Mouse (Mus musculus) limb, embryonic 12.5 days (tissue): ENCODE measurements at regions not wholly inside any gene's neighbourhood (a gene's known extent, or its start where the extent isn't known, plus 50 kb on each side); places are given as distances from the start of the nearest gene placed in this dataset.
"Not testable (repeated sequence)": the region's sequence is repeated elsewhere in the genome, so short reads cannot be mapped to it uniquely, and the experiment has no call there.

Experiments used
- ATAC-seq: fragments of 200-750 bp; cut with Nextera tagmentation; 2 replicates; pipeline ENCODE4 v1.8.0; 2017; ENCODE audit warnings: low read depth, moderate TSS enrichment; ENCODE audit not compliant: insufficient number of reproducible peaks, insufficient read depth, low FRiP score, low TSS enrichment
- H3K27ac ChIP-seq: fragments of 300-500 bp; sonication (generic); 2 replicates; pipeline ENCODE4 v1.5.1; 2016; ENCODE audit warnings: mild to moderate bottlenecking, moderate library complexity
- H3K27me3 ChIP-seq: fragments of 300-500 bp; sonication (generic); 2 replicates; pipeline ENCODE4 v1.6.1; 2016; ENCODE audit warnings: mild to moderate bottlenecking, moderate library complexity
- H3K36me3 ChIP-seq: fragments of 300-500 bp; sonication (generic); 2 replicates; pipeline ENCODE4 v1.6.1; 2016; ENCODE audit warnings: mild to moderate bottlenecking, moderate library complexity
- H3K4me1 ChIP-seq: fragments of 300-500 bp; sonication (generic); replicated peaks from 2 replicates; pipeline ENCODE4 v1.6.1; 2016
- H3K4me2 ChIP-seq: fragments of 300-500 bp; sonication (generic); 2 replicates; pipeline ENCODE4 v1.6.1; 2016; ENCODE audit warnings: mild to moderate bottlenecking, moderate library complexity
- H3K4me3 ChIP-seq: fragments of 300-500 bp; sonication (generic); replicated peaks from 2 replicates; pipeline ENCODE4 v1.5.1; 2016; ENCODE audit warnings: mild to moderate bottlenecking
- H3K9ac ChIP-seq: fragments of 300-500 bp; sonication (generic); replicated peaks from 2 replicates; pipeline ENCODE4 v1.6.1; 2016; ENCODE audit warnings: mild to moderate bottlenecking, moderate library complexity
- H3K9me3 ChIP-seq: fragments of 300-500 bp; sonication (generic); 2 replicates; pipeline ENCODE4 v1.6.1; 2016; ENCODE audit warnings: mild to moderate bottlenecking, moderate library complexity
- WGBS: fragments of 180-500 bp; shearing (Covaris S2); methylation state at CpG from one replicate; pipeline ENCODE4 v1.1.7; 2016; 5-methylcytosine and 5-hydroxymethylcytosine counted together

DNA sequence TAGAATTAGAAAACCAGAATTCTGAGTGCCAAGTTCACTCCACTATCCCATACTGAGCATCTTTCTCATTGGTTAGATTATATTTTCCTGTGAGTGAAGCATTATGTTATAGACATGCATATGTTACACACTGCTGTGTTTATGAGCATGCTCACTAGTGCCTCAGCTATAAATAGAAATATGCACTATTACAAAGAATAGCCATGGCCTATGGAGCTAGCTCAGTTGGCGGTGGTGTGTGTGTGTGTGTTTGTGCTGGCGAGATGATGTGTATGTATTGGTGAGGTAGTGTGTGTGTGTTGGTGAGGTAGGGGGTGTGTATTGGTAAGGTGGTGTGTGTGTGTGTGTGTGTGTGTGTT lies 106.2 kb downstream of the Sec31a start:
- Histone ChIP-seq H3K4me3 (no peak overlapping the region), H3K9me3 (no peaks in the 10 kb centered on the region), H3K27me3 (no peaks in the 10 kb centered on the region), H3K27ac (no peak overlapping the region), H3K9ac (no peak overlapping the region), H3K4me2 (no peak overlapping the region), H3K36me3 (no peaks in the 10 kb centered on the region), H3K4me1 (no peaks in the 10 kb centered on the region)
- ATAC-seq, result no peak
- 90% methylated on average over 2 of the region's 2 CpGs for WGBS

DNA sequence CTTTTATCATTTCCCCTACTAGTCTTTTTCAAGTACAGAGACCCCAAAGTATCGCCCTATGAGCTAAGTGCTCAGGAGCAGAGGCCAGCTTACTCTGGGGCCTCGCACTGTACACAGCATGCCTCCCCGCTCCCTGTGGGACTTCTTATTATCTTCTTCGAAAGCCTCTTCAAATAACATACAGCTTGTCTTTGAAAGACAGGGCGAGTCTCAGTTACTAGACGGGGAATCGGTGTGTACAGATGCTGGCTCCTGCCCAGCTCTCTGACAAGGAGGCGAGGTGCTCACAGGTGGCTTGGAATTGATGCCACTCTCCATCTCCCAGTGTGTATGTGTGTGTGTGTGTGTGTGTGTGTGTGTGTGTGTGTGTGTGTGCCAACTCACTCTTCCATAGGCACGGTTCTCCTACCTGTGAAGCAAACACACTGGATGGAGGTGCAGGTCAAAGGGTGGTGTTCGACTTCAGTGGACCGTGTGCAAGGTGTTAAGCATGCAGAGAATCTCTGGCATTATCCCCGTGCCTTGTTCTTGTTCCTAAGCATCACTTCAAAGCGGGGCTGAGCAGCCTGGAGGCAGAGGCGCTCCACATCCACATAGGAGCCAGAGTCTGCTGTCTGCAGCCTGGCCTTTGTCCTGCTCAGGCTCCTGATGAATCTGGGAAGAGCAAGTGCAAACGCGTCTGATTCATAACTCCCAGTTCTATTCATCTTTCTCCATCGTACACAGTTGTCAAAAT lies 106.8 kb downstream of the Sec31a start:
- Histone ChIP-seq H3K4me2 (no peak overlapping the region), H3K4me3 (no peak overlapping the region), H3K27me3 (no peaks in the 10 kb centered on the region), H3K9ac (no peak overlapping the region), H3K27ac (no peak overlapping the region), H3K9me3 (no peaks in the 10 kb centered on the region), H3K36me3 (no peaks in the 10 kb centered on the region), H3K4me1 (no peaks in the 10 kb centered on the region)
- ATAC-seq, result no peak
- WGBS, result 76% methylated on average over 17 of the region's 17 CpGs

DNA sequence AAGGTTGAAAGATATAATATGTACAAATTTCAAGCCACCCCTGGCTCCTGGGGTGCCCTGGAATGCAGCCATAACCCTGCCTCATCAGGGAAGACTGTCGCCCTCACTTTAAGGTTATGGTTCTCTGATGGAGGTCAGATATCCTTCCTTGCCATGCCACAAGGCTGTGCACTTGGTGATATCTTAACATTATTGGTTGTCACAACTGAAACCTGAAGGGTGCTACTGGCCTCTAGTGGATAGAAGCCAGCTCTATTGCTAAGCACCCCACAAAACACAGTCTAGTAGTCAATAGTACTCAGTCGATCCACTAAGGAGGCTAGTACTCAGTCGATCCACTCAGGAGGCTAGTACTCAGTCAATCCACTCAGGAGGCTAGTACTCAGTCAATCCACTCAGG lies 111.6 kb downstream of the Sec31a start:
- no peaks in the 10 kb centered on the region for H3K27me3 ChIP-seq
- no peak overlapping the region for H3K4me2 ChIP-seq
- H3K36me3 ChIP-seq, result no peaks in the 10 kb centered on the region
- no peaks in the 10 kb centered on the region for H3K4me1 ChIP-seq
- no peaks in the 10 kb centered on the region for H3K9me3 ChIP-seq
- H3K9ac ChIP-seq, result no peak overlapping the region
- H3K4me3 ChIP-seq, result no peak overlapping the region
- WGBS, result 75% methylated on average over 3 of the region's 3 CpGs
- no peak overlapping the region for H3K27ac ChIP-seq
- no peak for ATAC-seq

DNA sequence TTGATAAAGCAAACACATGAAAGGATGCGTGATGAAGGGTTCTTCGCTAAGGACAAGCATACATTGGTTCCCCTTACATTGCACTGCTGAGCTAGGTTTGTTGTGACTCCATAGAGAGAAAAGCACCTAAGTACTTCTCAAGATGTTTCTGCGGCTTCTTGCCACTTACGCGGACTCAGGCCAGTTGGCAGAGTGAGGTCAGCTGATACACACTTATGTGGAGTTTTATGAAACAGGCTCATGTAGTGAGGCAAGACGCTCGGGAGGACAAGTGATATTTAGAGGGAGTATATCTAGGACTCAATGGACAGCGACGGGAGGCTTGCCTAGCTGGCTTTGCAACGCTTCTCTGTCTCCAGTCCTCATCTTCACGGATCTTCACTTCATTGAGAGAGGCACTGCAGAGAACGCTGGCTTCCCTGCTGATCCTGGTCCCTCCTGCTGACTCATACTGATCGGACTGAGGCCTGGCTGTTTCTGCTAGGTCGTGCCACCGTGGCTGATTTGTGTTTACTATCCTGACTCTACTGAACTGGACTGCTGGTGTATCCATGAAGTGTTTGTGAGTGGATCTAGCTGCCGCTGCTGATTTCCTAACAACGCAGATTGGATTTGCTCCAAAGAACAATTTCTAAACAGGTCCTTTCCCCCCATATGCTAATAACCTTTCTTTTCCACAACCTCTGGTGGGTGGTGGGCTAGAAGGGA lies 113.8 kb downstream of the Sec31a start:
- Histone ChIP-seq H3K36me3 (no peaks in the 10 kb centered on the region), H3K9ac (no peak overlapping the region), H3K4me3 (no peak overlapping the region), H3K9me3 (peaks cover 7% of the 10 kb centered on the region), H3K4me2 (no peak overlapping the region), H3K27ac (no peak overlapping the region), H3K27me3 (no peaks in the 10 kb centered on the region), H3K4me1 (no peaks in the 10 kb centered on the region)
- ATAC-seq, result no peak
- WGBS, result 80% methylated on average over 17 of the region's 17 CpGs

DNA sequence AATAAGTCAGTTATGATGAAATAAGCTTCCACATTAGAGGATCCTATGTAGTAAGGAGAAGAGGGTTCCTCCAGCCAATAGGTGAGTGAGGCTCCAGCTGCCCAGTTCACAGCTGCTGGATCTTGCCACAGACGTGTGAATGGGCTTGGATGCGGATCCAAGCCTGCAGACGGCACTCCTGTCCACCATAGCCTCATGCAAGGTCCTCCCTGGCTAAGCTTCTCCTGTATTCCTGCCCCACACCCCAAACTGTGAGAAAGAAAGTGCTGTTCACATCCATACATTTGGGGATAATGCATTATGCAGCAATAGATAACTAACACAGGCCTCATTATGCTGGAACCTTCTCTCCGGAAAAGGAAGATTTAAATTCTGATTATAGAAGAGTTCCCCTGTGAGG lies 116.9 kb downstream of the Sec31a start:
- peaks cover 7% of the 10 kb centered on the region for H3K9me3 ChIP-seq
- no peaks in the 10 kb centered on the region for H3K36me3 ChIP-seq
- no peak overlapping the region for H3K4me3 ChIP-seq
- no peaks in the 10 kb centered on the region for H3K4me1 ChIP-seq
- WGBS, result 90% methylated on average over 4 of the region's 4 CpGs
- no peak overlapping the region for H3K4me2 ChIP-seq
- no peaks in the 10 kb centered on the region for H3K27me3 ChIP-seq
- H3K9ac ChIP-seq, result no peak overlapping the region
- no peak for ATAC-seq
- H3K27ac ChIP-seq, result no peak overlapping the region

DNA sequence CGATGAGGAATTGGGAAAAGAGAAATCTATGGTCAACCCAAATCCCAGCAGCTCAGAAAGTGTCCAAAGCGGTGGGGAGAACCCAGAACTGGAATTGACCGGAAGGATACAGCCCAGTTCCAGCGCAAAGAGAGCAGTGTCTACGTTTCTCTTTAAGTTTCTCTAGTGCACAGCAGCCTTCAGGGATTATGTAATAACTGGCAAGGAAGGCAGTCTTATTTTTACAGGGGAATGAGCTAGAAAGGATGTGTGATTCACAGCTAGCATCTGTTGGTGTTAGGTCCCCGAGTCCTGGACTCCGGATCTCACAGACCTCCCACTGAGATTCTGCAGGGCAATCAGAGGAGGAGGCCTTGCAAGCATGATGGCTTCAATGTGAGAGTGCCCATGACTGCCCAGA lies 121.8 kb downstream of the Sec31a start:
- Histone ChIP-seq H3K27ac (no peak overlapping the region), H3K4me2 (no peak overlapping the region), H3K4me3 (no peak overlapping the region), H3K9ac (no peak overlapping the region), H3K36me3 (no peaks in the 10 kb centered on the region), H3K27me3 (no peaks in the 10 kb centered on the region), H3K4me1 (no peaks in the 10 kb centered on the region), H3K9me3 (peaks cover 7% of the 10 kb centered on the region)
- no peak for ATAC-seq
- WGBS, result 74% methylated on average over 7 of the region's 7 CpGs

DNA sequence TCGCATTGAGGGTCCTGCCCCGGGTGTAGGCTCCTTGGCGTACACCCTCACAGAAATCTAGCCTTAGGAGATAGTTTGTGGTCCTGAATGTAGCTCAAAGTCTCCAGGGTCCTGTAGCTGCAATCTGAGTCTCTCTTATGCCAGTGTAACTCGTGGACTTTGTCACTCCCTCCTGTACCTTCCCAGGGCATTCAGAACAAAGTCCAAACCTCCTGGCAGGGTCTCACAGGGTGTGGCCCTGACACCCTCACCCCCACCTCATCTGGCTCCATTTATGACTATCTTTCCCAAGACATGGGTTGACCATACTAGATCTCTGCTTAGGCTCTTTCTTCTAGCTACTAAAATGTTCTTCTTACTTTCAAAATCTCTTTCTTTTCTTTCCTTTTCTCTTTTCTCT lies 120.6 kb upstream of the Tmem150c start:
- H3K27me3 ChIP-seq, result no peaks in the 10 kb centered on the region
- H3K4me3 ChIP-seq, result no peak overlapping the region
- H3K27ac ChIP-seq, result no peak overlapping the region
- 88% methylated on average over 4 of the region's 4 CpGs for WGBS
- no peaks in the 10 kb centered on the region for H3K36me3 ChIP-seq
- H3K4me1 ChIP-seq, result no peaks in the 10 kb centered on the region
- H3K9me3 ChIP-seq, result no peaks in the 10 kb centered on the region
- ATAC-seq, result no peak
- no peak overlapping the region for H3K4me2 ChIP-seq
- H3K9ac ChIP-seq, result no peak overlapping the region

DNA sequence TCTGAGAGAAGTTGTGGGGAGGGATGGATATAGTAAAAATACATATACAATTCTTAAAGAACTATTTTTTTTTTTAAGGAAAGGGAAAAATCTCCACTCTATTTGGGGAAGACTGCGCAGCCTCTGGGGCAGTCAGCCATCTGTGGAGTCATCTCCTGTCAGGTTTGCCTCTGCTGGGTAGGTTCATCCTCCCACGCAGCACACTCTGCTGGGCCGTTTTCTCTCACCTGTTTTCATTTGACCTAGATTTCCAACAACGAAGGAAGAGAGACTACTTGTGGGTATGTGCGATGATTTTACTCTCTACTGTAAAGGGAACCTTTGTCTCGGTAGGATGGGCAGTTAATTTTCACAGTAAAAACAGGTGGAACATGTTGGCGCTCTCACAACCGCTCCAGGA lies 119.9 kb upstream of the Tmem150c start:
- Histone ChIP-seq H3K36me3 (no peaks in the 10 kb centered on the region), H3K4me2 (no peak overlapping the region), H3K27me3 (no peaks in the 10 kb centered on the region), H3K9me3 (no peaks in the 10 kb centered on the region), H3K27ac (no peak overlapping the region), H3K4me3 (no peak overlapping the region), H3K4me1 (0 out of 2 replicates have a peak, but pooled peaks cover 5% of the 10 kb centered on the region), H3K9ac (no peak overlapping the region)
- 88% methylated on average over 8 of the region's 8 CpGs for WGBS
- no peak for ATAC-seq

DNA sequence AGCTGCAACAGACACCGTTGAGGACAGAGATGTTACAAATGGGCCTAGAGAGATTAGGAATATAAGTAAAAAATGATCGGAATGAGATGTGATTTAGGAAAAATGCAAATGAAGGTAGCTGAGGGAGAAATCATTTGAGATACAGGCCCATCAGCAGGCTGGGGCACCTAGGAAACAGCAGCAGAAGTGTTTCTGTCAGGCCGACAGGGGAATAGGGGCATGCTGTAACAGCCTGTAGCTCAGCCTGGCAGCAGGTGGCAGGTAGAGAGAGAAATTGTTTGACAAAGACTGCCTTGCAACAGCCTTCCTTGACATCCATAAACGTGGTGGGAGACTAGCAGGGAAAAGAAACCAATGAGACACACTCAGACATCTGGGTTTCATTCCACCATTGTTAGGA lies 115.1 kb upstream of the Tmem150c start:
- no peaks in the 10 kb centered on the region for H3K27me3 ChIP-seq
- H3K4me1 ChIP-seq, result 0 out of 2 replicates have a peak, but pooled peaks cover 6% of the 10 kb centered on the region
- H3K9ac ChIP-seq, result no peak overlapping the region
- H3K9me3 ChIP-seq, result no peaks in the 10 kb centered on the region
- H3K4me2 ChIP-seq, result no peak overlapping the region
- ATAC-seq, result no peak
- no peaks in the 10 kb centered on the region for H3K36me3 ChIP-seq
- no peak overlapping the region for H3K4me3 ChIP-seq
- no peak overlapping the region for H3K27ac ChIP-seq
- 65% methylated on average over 4 of the region's 4 CpGs for WGBS

DNA sequence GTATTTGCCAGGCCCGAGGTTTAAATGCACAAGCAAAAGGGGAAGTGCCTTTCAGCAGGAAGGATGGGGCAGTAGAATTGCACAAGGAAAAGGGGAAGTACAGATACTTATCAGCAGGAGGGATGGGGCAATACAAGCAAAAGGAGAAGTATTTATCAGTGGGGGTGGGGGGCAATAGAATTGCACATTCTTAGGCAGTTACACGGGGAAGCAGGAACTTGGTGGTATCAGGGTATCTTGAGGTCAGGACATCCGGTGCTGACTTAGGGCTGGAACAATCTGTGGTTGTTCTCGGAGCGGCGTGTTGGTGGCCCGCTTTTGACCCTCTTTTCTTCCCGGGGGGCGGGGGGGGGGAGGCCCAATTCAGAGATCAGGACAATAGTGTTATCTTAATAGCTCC lies 112.4 kb upstream of the Tmem150c start:
- H3K27ac ChIP-seq, H3K27me3 ChIP-seq, H3K4me1 ChIP-seq, H3K4me3 ChIP-seq, H3K9ac ChIP-seq, ATAC-seq, H3K9me3 ChIP-seq, H3K4me2 ChIP-seq, H3K36me3 ChIP-seq: not testable (repeated sequence)
- WGBS, result 89% methylated on average over 9 of the region's 9 CpGs

DNA sequence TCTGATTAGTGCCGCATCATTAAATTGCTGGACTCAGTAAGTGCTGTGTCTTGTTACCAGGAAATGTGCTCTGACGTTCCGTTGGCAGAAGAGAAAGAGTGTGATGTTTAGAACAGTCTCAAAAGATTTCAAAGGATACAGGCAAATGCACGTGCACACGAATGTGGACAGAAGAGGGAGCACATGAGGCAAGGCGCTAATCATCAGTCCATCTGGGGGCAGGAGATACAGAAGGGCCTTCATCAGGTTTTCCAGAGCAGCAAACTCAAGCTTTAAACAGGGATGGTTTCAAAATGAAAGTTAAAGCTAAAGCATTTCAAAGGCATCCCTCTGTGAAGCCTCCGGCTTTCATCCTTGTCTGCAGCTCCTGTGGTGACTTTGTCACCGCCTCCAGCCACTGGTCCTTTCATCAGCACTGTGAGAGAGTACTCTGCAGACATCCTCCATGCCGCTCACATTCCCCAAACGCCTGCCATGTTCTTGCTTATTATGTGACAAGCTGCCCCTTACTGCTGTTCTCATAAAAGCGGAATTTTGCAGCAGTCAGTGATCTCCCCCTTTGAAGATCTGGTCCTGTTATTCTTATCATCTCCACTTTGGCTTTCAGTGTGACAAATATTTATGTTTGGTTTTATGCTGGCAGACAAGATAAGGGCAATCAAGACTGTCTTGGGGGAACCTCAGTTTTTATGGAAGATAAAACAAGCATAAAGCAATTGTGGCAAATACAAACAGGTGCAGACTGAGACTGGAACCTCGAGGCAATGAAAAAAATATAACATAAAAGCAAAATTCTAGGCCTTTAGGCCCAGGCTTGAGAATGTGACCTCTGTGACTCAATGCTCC lies 111.5 kb upstream of the Tmem150c start:
- no peak for ATAC-seq
- Histone ChIP-seq H3K4me2 (no peak overlapping the region), H3K36me3 (no peaks in the 10 kb centered on the region), H3K9me3 (0 out of 2 replicates have a peak, but pooled peaks cover 4% of the 10 kb centered on the region), H3K9ac (no peak overlapping the region), H3K27ac (no peak overlapping the region), H3K4me3 (no peak overlapping the region), H3K4me1 (0 out of 2 replicates have a peak, but pooled peaks cover 6% of the 10 kb centered on the region), H3K27me3 (no peaks in the 10 kb centered on the region)
- 58% methylated on average over 12 of the region's 12 CpGs for WGBS
